Comparison of ENCODE assay signal across 8 mouse cellular contexts in genomic region chr15:10470151-10470831, GRCm38 (mm10). TPM values are rescaled to one million over a fixed set of nuclear protein-coding genes. Genes with fewer than 3 reads are reported as not detected.
A peak's percentile ranks its signal among the peaks of the same experiment; 100 is the strongest.
DNase-seq lines count a peak whose midpoint lies in the region; ATAC-seq and TF ChIP-seq lines count a peak whose summit lies in the region.

Dnajc21 (minus strand) TSS chr15:10470516.

- 1% methylated on average over 25 of the region's 87 CpGs for WGBS in heart, embryonic 13.5 days
- under 1% methylated on average over 62 of the region's 87 CpGs for WGBS in liver, embryonic 16.5 days (ENCODE audit: insufficient replicate concordance)
- WGBS in neural tube, embryonic 12.5 days, result under 1% methylated on average over 79 of the region's 87 CpGs
- WGBS in stomach, postnatal 0 days, result 1% methylated on average over 55 of the region's 87 CpGs

- peaks cover 3 to 13% of the 10 kb centered on the region in 2 experiments for H3K36me3 ChIP-seq in CH12.LX (replicated peaks in 1 of 2; ENCODE audit: control insufficient read depth in 1 of 2, insufficient read depth in 1 of 2, low read length in 1 of 2)
- H3K36me3 ChIP-seq in heart, embryonic 13.5 days, result peaks cover 9% of the 10 kb centered on the region
- no peaks in the 10 kb centered on the region for H3K36me3 ChIP-seq in liver, embryonic 16.5 days (ENCODE audit: control insufficient read depth, insufficient read depth)
- H3K36me3 ChIP-seq in neural tube, embryonic 12.5 days, result peaks cover 3% of the 10 kb centered on the region
- peaks cover 2% of the 10 kb centered on the region; the same call in 1 of the 2 replicates for H3K36me3 ChIP-seq in stomach, postnatal 0 days (ENCODE audit: control insufficient read depth, insufficient read depth, low read length)

- peaks cover 19% of the 10 kb centered on the region for H3K79me2 ChIP-seq in CH12.LX (replicated peaks; ENCODE audit: control insufficient read depth, extremely low read depth, insufficient read depth, poor library complexity, severe bottlenecking)

- ATAC-seq in erythroid progenitor cell, adult 5-6 weeks (replicated peaks; ENCODE audit: low FRiP score, poor library complexity, severe bottlenecking), result peak; percentile 97
- peak; percentile 92 for ATAC-seq in heart, embryonic 13.5 days (ENCODE audit: extremely low read depth, insufficient number of reproducible peaks, low FRiP score, low TSS enrichment)
- ATAC-seq in liver, embryonic 16.5 days (ENCODE audit: low read depth), result peak; percentile 95
- peak; percentile 97 for ATAC-seq in neural tube, embryonic 12.5 days (ENCODE audit: low FRiP score, low read depth)
- peak; percentile 98 for ATAC-seq in stomach, postnatal 0 days (ENCODE audit: low FRiP score, low TSS enrichment)

- H3K9ac ChIP-seq in CH12.LX (ENCODE audit: insufficient read depth, low read depth), result peak within 1 kb of the TSS; percentile 98
- peak within 1 kb of the TSS; percentile 91 for H3K9ac ChIP-seq in heart, embryonic 13.5 days
- peak within 1 kb of the TSS; percentile 83 for H3K9ac ChIP-seq in liver, embryonic 16.5 days (ENCODE audit: low read depth, low read length)
- peak within 1 kb of the TSS; percentile 86 for H3K9ac ChIP-seq in neural tube, embryonic 12.5 days
- peak within 1 kb of the TSS; percentile 88 for H3K9ac ChIP-seq in stomach, postnatal 0 days (ENCODE audit: low read length)

- peak; percentile 61 for DNase-seq in CH12.LX (ENCODE audit: extremely low read depth)
- DNase-seq in kidney, postnatal 10 days, result peak; percentile 92
- DNase-seq in stomach, postnatal 0 days (ENCODE audit: low spot score), result peak; percentile 92

- no peaks in the 10 kb centered on the region for H3K27me3 ChIP-seq in CH12.LX (replicated peaks)
- no peaks in the 10 kb centered on the region for H3K27me3 ChIP-seq in heart, embryonic 13.5 days (replicated peaks)
- no peaks in the 10 kb centered on the region for H3K27me3 ChIP-seq in liver, embryonic 16.5 days (ENCODE audit: control insufficient read depth, insufficient read depth, low read depth, low read length)
- H3K27me3 ChIP-seq in neural tube, embryonic 12.5 days (replicated peaks), result no peaks in the 10 kb centered on the region
- no peaks in the 10 kb centered on the region for H3K27me3 ChIP-seq in stomach, postnatal 0 days (ENCODE audit: control insufficient read depth, insufficient read depth, low read length)

- TF ChIP-seq RAD21 in CH12.LX (IDR thresholded peaks at IDR 0.05; ENCODE audit: low read depth, low read length), result no peak

- no peak for TF ChIP-seq CTCF in CH12.LX (conservative IDR thresholded peaks at IDR 0.05 in 1 of 2, IDR thresholded peaks at IDR 0.05 in 1 of 2; ENCODE audit: low read depth in 2 of 2, low read length in 2 of 2)
- TF ChIP-seq CTCF in stomach, postnatal 0 days (IDR thresholded peaks at IDR 0.05; ENCODE audit: low read depth), result no peak

- H3K27ac ChIP-seq in CH12.LX (ENCODE audit: insufficient read depth, low read depth), result no peak within 1 kb of the TSS
- peak within 1 kb of the TSS; percentile 62; the same call in 1 of the 2 replicates for H3K27ac ChIP-seq in brown adipose tissue, adult 24 weeks (replicated peaks; ENCODE audit: low read depth, low read length)
- peak within 1 kb of the TSS; percentile 87 for H3K27ac ChIP-seq in heart, embryonic 13.5 days (replicated peaks)
- peak within 1 kb of the TSS; percentile 79 for H3K27ac ChIP-seq in liver, embryonic 16.5 days (ENCODE audit: low read length)
- peak within 1 kb of the TSS; percentile 59; the same call in 1 of the 2 replicates for H3K27ac ChIP-seq in neural tube, embryonic 12.5 days
- peak within 1 kb of the TSS; percentile 90 for H3K27ac ChIP-seq in stomach, postnatal 0 days (replicated peaks)

- peak; percentile 75 for TF ChIP-seq POLR2A in CH12.LX (IDR thresholded peaks at IDR 0.05; ENCODE audit: low read depth, low read length)

- H3K4me3 ChIP-seq in CH12.LX (replicated peaks in 1 of 3; ENCODE audit: low read depth in 2 of 3, low read length in 2 of 3, poor library complexity in 1 of 3), result peak within 1 kb of the TSS; percentile 78 to 87 (median 81)
- H3K4me3 ChIP-seq in brown adipose tissue, adult 24 weeks (ENCODE audit: insufficient read depth, low read depth, low read length), result peak within 1 kb of the TSS; percentile 91
- H3K4me3 ChIP-seq in heart, embryonic 13.5 days, result peak within 1 kb of the TSS; percentile 87
- peak within 1 kb of the TSS; percentile 84 for H3K4me3 ChIP-seq in liver, embryonic 16.5 days (ENCODE audit: low read depth, low read length)
- peak within 1 kb of the TSS; percentile 88 for H3K4me3 ChIP-seq in neural tube, embryonic 12.5 days
- H3K4me3 ChIP-seq in stomach, postnatal 0 days (ENCODE audit: low read depth, low read length), result peak within 1 kb of the TSS; percentile 84

- no peak for TF ChIP-seq EP300 in CH12.LX (IDR thresholded peaks at IDR 0.05; ENCODE audit: low read length)
- TF ChIP-seq EP300 in stomach, postnatal 0 days (optimal IDR thresholded peaks at IDR 0.05), result no peak

- H3K4me2 ChIP-seq in CH12.LX (ENCODE audit: insufficient read depth, low read depth, poor library complexity, severe bottlenecking), result peak within 1 kb of the TSS; percentile 91
- H3K4me2 ChIP-seq in heart, embryonic 13.5 days, result peak within 1 kb of the TSS; percentile 91
- H3K4me2 ChIP-seq in liver, embryonic 16.5 days (ENCODE audit: low read depth, low read length), result peak within 1 kb of the TSS; percentile 97
- H3K4me2 ChIP-seq in neural tube, embryonic 12.5 days (replicated peaks), result peak within 1 kb of the TSS; percentile 89
- peak within 1 kb of the TSS; percentile 89 for H3K4me2 ChIP-seq in stomach, postnatal 0 days (replicated peaks; ENCODE audit: low read depth)

- peaks cover 4 to 19% of the 10 kb centered on the region in 2 experiments for H3K4me1 ChIP-seq in CH12.LX (ENCODE audit: control insufficient read depth in 1 of 2, insufficient read depth in 2 of 2)
- 0 out of 2 replicates have a peak, but pooled peaks cover 2% of the 10 kb centered on the region for H3K4me1 ChIP-seq in brown adipose tissue, adult 24 weeks (ENCODE audit: control insufficient read depth, insufficient read depth, insufficient read length, low read length)
- H3K4me1 ChIP-seq in heart, embryonic 13.5 days, result peaks cover 13% of the 10 kb centered on the region
- H3K4me1 ChIP-seq in liver, embryonic 16.5 days (ENCODE audit: control insufficient read depth, low read depth, low read length), result peaks cover 5% of the 10 kb centered on the region
- peaks cover 6% of the 10 kb centered on the region; the same call in 1 of the 2 replicates for H3K4me1 ChIP-seq in neural tube, embryonic 12.5 days
- no peaks in the 10 kb centered on the region; the same call in 1 of the 2 replicates for H3K4me1 ChIP-seq in stomach, postnatal 0 days (replicated peaks; ENCODE audit: control insufficient read depth, insufficient read depth)

- dilution Hi-C loops in CH12.LX (cut with MboI; ENCODE audit: extremely low pct_ligation_motif_present, extremely low pct_unique_long_range_greater_than_20kb, low sequenced_read_pairs), result no loop called here

- in situ Hi-C loops in CH12.LX (cut with MboI; ENCODE audit: low pct_ligation_motif_present, low pct_unique_long_range_greater_than_20kb, low sequenced_read_pairs), result no loop called here

- H3K9me3 ChIP-seq in CH12.LX (replicated peaks; ENCODE audit: low read length), result no peaks in the 10 kb centered on the region
- H3K9me3 ChIP-seq in heart, embryonic 13.5 days, result no peaks in the 10 kb centered on the region
- H3K9me3 ChIP-seq in liver, embryonic 16.5 days (replicated peaks; ENCODE audit: control insufficient read depth, low read length), result no peaks in the 10 kb centered on the region
- H3K9me3 ChIP-seq in neural tube, embryonic 12.5 days, result no peaks in the 10 kb centered on the region
- H3K9me3 ChIP-seq in stomach, postnatal 0 days (ENCODE audit: control insufficient read depth, low read length), result no peaks in the 10 kb centered on the region

TF ChIP-seq in CH12.LX, 34 proteins besides CTCF, POLR2A, EP300 and RAD21:
- TF ChIP-seq BHLHE40 (IDR thresholded peaks at IDR 0.05; ENCODE audit: low read depth, low read length) (0 out of 2 replicates have a peak, but pooled peaks have one; percentile 4), TCF12 (IDR thresholded peaks at IDR 0.05; ENCODE audit: low read depth, low read length) (peak; percentile 18; the same call in 1 of the 2 replicates), ZKSCAN1 (IDR thresholded peaks at IDR 0.05; ENCODE audit: borderline replicate concordance, low read depth, low read length) (peak; percentile 43), MAZ (IDR thresholded peaks at IDR 0.05; ENCODE audit: low read depth, low read length) (0 out of 2 replicates have a peak, but pooled peaks have one; percentile 27), ELF1 (IDR thresholded peaks at IDR 0.05; ENCODE audit: low read depth, low read length) (no peak), MEF2A (IDR thresholded peaks at IDR 0.05; ENCODE audit: borderline replicate concordance, low read depth, low read length) (no peak), UBTF (IDR thresholded peaks at IDR 0.05; ENCODE audit: low read depth, low read length) (peak; percentile 81; the same call in 1 of the 2 replicates), ETS1 (conservative IDR thresholded peaks at IDR 0.05; ENCODE audit: low read depth, low read length) (no peak), MXI1 (IDR thresholded peaks at IDR 0.05; ENCODE audit: low read depth, low read length) (peak; percentile 48)
TF ChIP-seq in CH12.LX: peak in this region for 6.

RNA-seq across cellular contexts. Expression of gene Dnajc21, which starts in this region (rescaled TPM):
- total RNA-seq in CH12.LX (2012; rRNA removed) (21.6 and 24.4 TPM in 2 replicates), CH12.LX (2014; rRNA removed) (27.6 and 28.4 TPM in 2 replicates)
- polyA plus RNA-seq in CH12.LX (2012; ENCODE audit: insufficient read length, low read depth), result 63.2 and 67.7 TPM in 2 replicates
- polyA plus RNA-seq in brown adipose tissue, adult 24 weeks (2012; ENCODE audit: insufficient read depth, insufficient read length, missing spikeins), result 43.8 and 52.2 TPM in 2 replicates
- 10.8 and 20.5 TPM in 2 replicates for total RNA-seq in erythroid progenitor cell, adult 5-6 weeks (2015; ENCODE audit: low replicate concordance)
- 15.2 and 15.8 TPM in 2 replicates for total RNA-seq in erythroid progenitor cell, adult 5-6 weeks (2017; ENCODE audit: low replicate concordance)
- 5.8 and 7.1 TPM in 2 replicates for polyA plus RNA-seq in heart, embryonic 13.5 days (2015; fragmentation: Nextera tagmentation; extraction: Ambion mirVana)
- 1.9 and 2.9 TPM in 2 replicates for polyA plus RNA-seq in liver, embryonic 16.5 days (2015; fragmentation: Nextera tagmentation; extraction: Ambion mirVana)
- polyA plus RNA-seq in neural tube, embryonic 12.5 days (2016; fragmentation: Nextera tagmentation; extraction: Ambion mirVana), result 14.1 and 15.7 TPM in 2 replicates
- polyA plus RNA-seq in stomach, postnatal 0 days (2015; fragmentation: Nextera tagmentation; extraction: Ambion mirVana), result 11.8 and 14.0 TPM in 2 replicates
